In genomic region chr2:10152590-10152989, GRCm38 (mm10) we compare ENCODE assay signal across 7 mouse cellular contexts. TPM values are rescaled to one million over a fixed set of nuclear protein-coding genes. Genes with fewer than 3 reads are reported as not detected.
DNase-seq lines count a peak whose midpoint lies in the region; ATAC-seq and TF ChIP-seq lines count a peak whose summit lies in the region.

No protein-coding gene starts in this region.

- peaks cover 12% of the 10 kb centered on the region for H3K27me3 ChIP-seq in E14TG2a.4 (ENCODE audit: insufficient read depth, low read length)
- no peaks in the 10 kb centered on the region for H3K27me3 ChIP-seq in hindbrain, embryonic 11.5 days (ENCODE audit: control insufficient read depth, insufficient read depth, low read length)

- H3K36me3 ChIP-seq in E14TG2a.4 (ENCODE audit: insufficient read depth, low read length), result no peaks in the 10 kb centered on the region
- H3K36me3 ChIP-seq in hindbrain, embryonic 11.5 days (ENCODE audit: control insufficient read depth, insufficient read depth, low read length), result no peaks in the 10 kb centered on the region

- no peak overlapping the region for H3K27ac ChIP-seq in layer of hippocampus, adult 2 months
- H3K27ac ChIP-seq in hindbrain, embryonic 11.5 days (ENCODE audit: low read depth, low read length), result no peak overlapping the region

- no peak overlapping the region for H3K9ac ChIP-seq in hindbrain, embryonic 11.5 days (ENCODE audit: low read depth, low read length)

- peak overlapping the region; percentile 77; the same call in 1 of the 2 replicates for H3K4me3 ChIP-seq in E14TG2a.4 (replicated peaks; ENCODE audit: low read length)
- no peak overlapping the region for H3K4me3 ChIP-seq in layer of hippocampus, adult 2 months
- no peak overlapping the region for H3K4me3 ChIP-seq in hindbrain, embryonic 11.5 days (ENCODE audit: low read depth, low read length)

- DNase-seq in thymus, postnatal 25 days, result peak; percentile 47
- no peak for DNase-seq in layer of hippocampus, adult 2 months (ENCODE audit: low spot score in 2 of 2)
- DNase-seq in hindbrain, embryonic 11.5 days (ENCODE audit: low spot score), result no peak
- DNase-seq in left cerebral cortex, adult 18-20 months (ENCODE audit: low spot score in 2 of 2), result no peak

- H3K4me2 ChIP-seq in hindbrain, embryonic 11.5 days (replicated peaks; ENCODE audit: low read depth, low read length), result no peak overlapping the region

- H3K4me1 ChIP-seq in E14TG2a.4 (replicated peaks; ENCODE audit: low read depth, low read length), result peaks cover 22% of the 10 kb centered on the region
- no peaks in the 10 kb centered on the region for H3K4me1 ChIP-seq in hindbrain, embryonic 11.5 days (replicated peaks; ENCODE audit: control insufficient read depth, insufficient read depth, low read length)

- TF ChIP-seq CTCF in E14TG2a.4 (conservative IDR thresholded peaks at IDR 0.05; ENCODE audit: low read length), result no peak
- no peak for TF ChIP-seq CTCF in layer of hippocampus, adult 2 months (conservative IDR thresholded peaks at IDR 0.05)

- H3K9me3 ChIP-seq in E14TG2a.4 (ENCODE audit: low read length), result no peaks in the 10 kb centered on the region
- H3K9me3 ChIP-seq in hindbrain, embryonic 11.5 days (ENCODE audit: control insufficient read depth, low read length), result no peaks in the 10 kb centered on the region

- 86% methylated on average over 5 of the region's 5 CpGs for WGBS in hindbrain, embryonic 11.5 days

- ATAC-seq in inflammation-experienced regulatory T-cells, adult 6 months, result peak; percentile 73
- ATAC-seq in monocyte, adult 5-6 weeks (replicated peaks; ENCODE audit: insufficient number of reproducible peaks, low FRiP score, low TSS enrichment, poor library complexity, severe bottlenecking), result peak; percentile 40
- no peak for ATAC-seq in hindbrain, embryonic 11.5 days (ENCODE audit: low FRiP score)

RNA-seq across cellular contexts. Expression of gene Itih5, which starts 0.8 kb away (rescaled TPM):
- polyA plus RNA-seq in inflammation-experienced regulatory T-cells, adult 6 months (2017; shearing (Covaris generic)), result 10 to 100 TPM in 1 of 3 experiments, 1 to 10 TPM in 2; 6.5 to 11.0 (median 7.3) TPM
- 1.7 to 10.9 TPM (median 3.0 TPM) in 3 replicates for total RNA-seq in monocyte, adult 5-6 weeks (2017)
- total RNA-seq in layer of hippocampus, adult 2 months (2021), result 10 to 100 TPM; 13.8 to 14.8 TPM
- polyA plus RNA-seq in hindbrain, embryonic 11.5 days (2014; fragmentation: Nextera tagmentation; extraction: Ambion mirVana), result 5.3 and 5.6 TPM in 2 replicates
- 10 to 100 TPM; 10.8 to 12.8 TPM for total RNA-seq in left cerebral cortex, adult 18-20 months (2021)

RNA-seq across cellular contexts. Expression of gene Itih2, which starts 21.4 kb away (rescaled TPM):
- not detected for polyA plus RNA-seq in inflammation-experienced regulatory T-cells, adult 6 months (2017; shearing (Covaris generic))
- not detected in 3 replicates for total RNA-seq in monocyte, adult 5-6 weeks (2017)
- 1 to 10 TPM; 1.7 to 2.1 TPM for total RNA-seq in layer of hippocampus, adult 2 months (2021)
- 0.31 and 0.49 TPM in 2 replicates for polyA plus RNA-seq in hindbrain, embryonic 11.5 days (2014; fragmentation: Nextera tagmentation; extraction: Ambion mirVana)
- total RNA-seq in left cerebral cortex, adult 18-20 months (2021), result 1 to 10 TPM; 1.2 to 2.7 TPM
